9 mouse cellular contexts compared by ENCODE assay signal in genomic region chr9:41161413-41161812, GRCm38 (mm10). TPM values are rescaled to one million over a fixed set of nuclear protein-coding genes. Genes with fewer than 3 reads are reported as not detected.
DNase-seq lines count a peak whose midpoint lies in the region; ATAC-seq and TF ChIP-seq lines count a peak whose summit lies in the region.
"Had no signal": no experiment of that assay in that cellular context is flagged by ENCODE, and none has a peak within 500 bp of the region (broad histone marks: within the 10 kb centered on the region; RNA-seq: fewer than 3 reads in every experiment).

TSS of gene Ubash3b (minus strand) at chr9:41161697.

- no peak for TF ChIP-seq CTCF in intestine, postnatal 0 days (IDR thresholded peaks at IDR 0.05; ENCODE audit: low read depth)
- TF ChIP-seq CTCF in MEL (IDR thresholded peaks at IDR 0.05 in 2 of 3, conservative IDR thresholded peaks at IDR 0.05 in 1 of 3; ENCODE audit: control insufficient read depth in 1 of 3, insufficient read depth in 1 of 3, low read depth in 2 of 3, low read length in 3 of 3, poor library complexity in 1 of 3, severe bottlenecking in 1 of 3): no peak
- TF ChIP-seq CTCF in forebrain, postnatal 0 days (IDR thresholded peaks at IDR 0.05; ENCODE audit: low read depth): no peak

- no peak within 1 kb of the TSS for H3K9ac ChIP-seq in intestine, postnatal 0 days (ENCODE audit: low read depth, low read length)
- H3K9ac ChIP-seq in intestine, embryonic 16.5 days (ENCODE audit: low read depth, low read length): no peak within 1 kb of the TSS
- peak within 1 kb of the TSS; percentile 17; the same call in 1 of the 2 replicates for H3K9ac ChIP-seq in MEL (ENCODE audit: control insufficient read depth, low read depth, low read length, poor library complexity, severe bottlenecking)
- H3K9ac ChIP-seq in forebrain, postnatal 0 days: no peak within 1 kb of the TSS
- H3K9ac ChIP-seq in liver, embryonic 16.5 days (ENCODE audit: low read depth, low read length): no peak within 1 kb of the TSS

- 51% methylated on average over 6 of the region's 6 CpGs for WGBS in intestine, postnatal 0 days
- WGBS in intestine, embryonic 16.5 days: 73% methylated on average over 6 of the region's 6 CpGs
- 82% methylated on average over 6 of the region's 6 CpGs for WGBS in forebrain, postnatal 0 days
- 40% methylated on average over 6 of the region's 6 CpGs for WGBS in liver, embryonic 16.5 days (ENCODE audit: insufficient replicate concordance)

- no peak for TF ChIP-seq POLR2A in MEL (IDR thresholded peaks at IDR 0.05; ENCODE audit: control insufficient read depth in 1 of 2, insufficient read depth in 1 of 2, low read depth in 1 of 2, low read length in 2 of 2, poor library complexity in 1 of 2)

- peaks cover 7% of the 10 kb centered on the region for H3K79me2 ChIP-seq in MEL (ENCODE audit: control insufficient read depth, insufficient read depth, low read length, poor library complexity)

- TF ChIP-seq RAD21 in MEL (IDR thresholded peaks at IDR 0.05; ENCODE audit: low read depth, low read length): no peak

- no peak for TF ChIP-seq EP300 in MEL (IDR thresholded peaks at IDR 0.05; ENCODE audit: low read depth in 1 of 2, low read length in 2 of 2)

- H3K27ac ChIP-seq in intestine, postnatal 0 days (ENCODE audit: low read depth, low read length): peak within 1 kb of the TSS; percentile 64
- no peak within 1 kb of the TSS for H3K27ac ChIP-seq in intestine, embryonic 16.5 days (ENCODE audit: low read length)
- H3K27ac ChIP-seq in MEL (ENCODE audit: control insufficient read depth, low read depth, low read length): peak within 1 kb of the TSS; percentile 25
- H3K27ac ChIP-seq in forebrain, postnatal 0 days (ENCODE audit: low read depth, low read length): no peak within 1 kb of the TSS
- H3K27ac ChIP-seq in liver, embryonic 16.5 days (ENCODE audit: low read length): peak within 1 kb of the TSS; percentile 3; the same call in 1 of the 2 replicates
- H3K27ac ChIP-seq: heart, adult 2 months had no signal

- no peak within 1 kb of the TSS for H3K4me3 ChIP-seq in intestine, postnatal 0 days (ENCODE audit: low read depth, low read length)
- H3K4me3 ChIP-seq in intestine, embryonic 16.5 days (ENCODE audit: low read length): no peak within 1 kb of the TSS
- H3K4me3 ChIP-seq in MEL (ENCODE audit: control insufficient read depth in 1 of 2, insufficient read depth in 1 of 2, low read depth in 2 of 2, low read length in 2 of 2): no peak within 1 kb of the TSS
- H3K4me3 ChIP-seq in forebrain, postnatal 0 days (ENCODE audit: low read depth, low read length): no peak within 1 kb of the TSS
- no peak within 1 kb of the TSS for H3K4me3 ChIP-seq in liver, embryonic 16.5 days (ENCODE audit: low read depth, low read length)
- H3K4me3 ChIP-seq: heart, adult 2 months had no signal

- H3K4me2 ChIP-seq in intestine, postnatal 0 days (replicated peaks; ENCODE audit: low read depth): peak within 1 kb of the TSS; percentile 24; the same call in 1 of the 2 replicates
- no peak within 1 kb of the TSS for H3K4me2 ChIP-seq in intestine, embryonic 16.5 days (ENCODE audit: low read depth, low read length)
- H3K4me2 ChIP-seq in forebrain, postnatal 0 days (ENCODE audit: low read depth): no peak within 1 kb of the TSS
- no peak within 1 kb of the TSS for H3K4me2 ChIP-seq in liver, embryonic 16.5 days (ENCODE audit: low read depth, low read length)

- peaks cover 6% of the 10 kb centered on the region; the same call in 1 of the 2 replicates for H3K4me1 ChIP-seq in intestine, postnatal 0 days (replicated peaks; ENCODE audit: control insufficient read depth, insufficient read depth, low read length)
- peaks cover 10% of the 10 kb centered on the region for H3K4me1 ChIP-seq in intestine, embryonic 16.5 days (ENCODE audit: control insufficient read depth, insufficient read depth, low read length)
- peaks cover 0 to 13% of the 10 kb centered on the region in 2 experiments; a peak in 2 of 4 replicates for H3K4me1 ChIP-seq in MEL (ENCODE audit: control insufficient read depth in 1 of 2, insufficient read depth in 2 of 2, low read length in 2 of 2)
- H3K4me1 ChIP-seq in forebrain, postnatal 0 days (ENCODE audit: insufficient read depth): peaks cover under 1% of the 10 kb centered on the region; the same call in 1 of the 2 replicates
- peaks cover 12% of the 10 kb centered on the region for H3K4me1 ChIP-seq in liver, embryonic 16.5 days (ENCODE audit: control insufficient read depth, low read depth, low read length)

- peak; percentile 46; the same call in 1 of the 2 replicates for ATAC-seq in intestine, postnatal 0 days
- no peak for ATAC-seq in intestine, embryonic 16.5 days
- no peak for ATAC-seq in forebrain, postnatal 0 days
- no peak for ATAC-seq in liver, embryonic 16.5 days (ENCODE audit: low read depth)

- no peaks in the 10 kb centered on the region for H3K36me3 ChIP-seq in intestine, postnatal 0 days (ENCODE audit: control insufficient read depth, insufficient read depth)
- no peaks in the 10 kb centered on the region for H3K36me3 ChIP-seq in intestine, embryonic 16.5 days (ENCODE audit: control insufficient read depth, insufficient read depth, low read length)
- H3K36me3 ChIP-seq in MEL (ENCODE audit: control insufficient read depth in 1 of 2, insufficient read depth in 2 of 2, low read length in 2 of 2): peaks cover 0 to 2% of the 10 kb centered on the region in 2 experiments; a peak in 2 of 4 replicates
- H3K36me3 ChIP-seq in forebrain, postnatal 0 days (ENCODE audit: insufficient read depth): no peaks in the 10 kb centered on the region
- H3K36me3 ChIP-seq in liver, embryonic 16.5 days (ENCODE audit: control insufficient read depth, insufficient read depth): no peaks in the 10 kb centered on the region

- H3K9me3 ChIP-seq in intestine, postnatal 0 days (ENCODE audit: control insufficient read depth): no peaks in the 10 kb centered on the region
- H3K9me3 ChIP-seq in intestine, embryonic 16.5 days (ENCODE audit: control insufficient read depth, low read length): 0 out of 2 replicates have a peak, but pooled peaks cover 3% of the 10 kb centered on the region
- H3K9me3 ChIP-seq in MEL (replicated peaks; ENCODE audit: insufficient read depth, low read length): no peaks in the 10 kb centered on the region
- no peaks in the 10 kb centered on the region for H3K9me3 ChIP-seq in forebrain, postnatal 0 days (ENCODE audit: low read length)
- no peaks in the 10 kb centered on the region for H3K9me3 ChIP-seq in liver, embryonic 16.5 days (replicated peaks; ENCODE audit: control insufficient read depth, low read length)

- DNase-seq in MEL (ENCODE audit: low read depth, low spot score): no peak
- no peak for DNase-seq in forebrain, postnatal 0 days
- DNase-seq in gastrocnemius, postnatal 10 days: no peak
- DNase-seq in thymus, postnatal 0 days (ENCODE audit: low spot score): no peak
- DNase-seq in gastrocnemius, adult 8-10 months (ENCODE audit: low spot score in 2 of 2): no peak

- H3K27me3 ChIP-seq in intestine, postnatal 0 days (replicated peaks; ENCODE audit: control insufficient read depth, insufficient read depth, low read length): no peaks in the 10 kb centered on the region; the same call in 1 of the 2 replicates
- peaks cover 4% of the 10 kb centered on the region; the same call in 1 of the 2 replicates for H3K27me3 ChIP-seq in intestine, embryonic 16.5 days (replicated peaks; ENCODE audit: control insufficient read depth, insufficient read depth, low read length)
- no peaks in the 10 kb centered on the region for H3K27me3 ChIP-seq in MEL (ENCODE audit: control insufficient read depth in 1 of 2, insufficient read depth in 2 of 2, low read length in 2 of 2)
- no peaks in the 10 kb centered on the region for H3K27me3 ChIP-seq in forebrain, postnatal 0 days (ENCODE audit: insufficient read depth, low read length)
- peaks cover 9% of the 10 kb centered on the region for H3K27me3 ChIP-seq in liver, embryonic 16.5 days (ENCODE audit: control insufficient read depth, insufficient read depth, low read depth, low read length)

TF ChIP-seq in MEL, 35 proteins besides CTCF, POLR2A, EP300 and RAD21:
- TF ChIP-seq TCF12 (IDR thresholded peaks at IDR 0.05; ENCODE audit: low read depth, low read length) (no peak), ZKSCAN1 (IDR thresholded peaks at IDR 0.05; ENCODE audit: low read depth, low read length) (no peak), NELFE (IDR thresholded peaks at IDR 0.05; ENCODE audit: low read depth, low read length) (no peak), MAZ (IDR thresholded peaks at IDR 0.05; ENCODE audit: low read depth, low read length) (no peak), MAFK (IDR thresholded peaks at IDR 0.05; ENCODE audit: borderline replicate concordance, low read depth, low read length) (no peak), CHD2 (IDR thresholded peaks at IDR 0.05; ENCODE audit: low read length) (no peak), SMC3 (IDR thresholded peaks at IDR 0.05; ENCODE audit: low read depth, low read length) (no peak)

RNA-seq across cellular contexts. Expression of gene Ubash3b, which starts in this region (rescaled TPM):
- polyA plus RNA-seq in intestine, postnatal 0 days (2015; fragmentation: Nextera tagmentation; extraction: Ambion mirVana): 6.3 and 7.2 TPM in 2 replicates
- 3.4 TPM in 2 replicates for polyA plus RNA-seq in intestine, embryonic 16.5 days (2015; fragmentation: Nextera tagmentation; extraction: Ambion mirVana)
- total RNA-seq in MEL (2012; rRNA removed): 5.4 and 6.8 TPM in 2 replicates
- 10 to 100 TPM in 1 of 2 experiments, not detected in 1; 11.3 TPM for polyA plus RNA-seq in MEL (2012; ENCODE audit: insufficient read depth in 1 of 2, insufficient read length in 2 of 2, low read depth in 1 of 2, low replicate concordance in 2 of 2, missing spikeins in 1 of 2)
- total RNA-seq in forebrain, postnatal 0 days (2014; rRNA removed): 17.8 and 23.8 TPM in 2 replicates
- polyA plus RNA-seq in forebrain, postnatal 0 days (2015; fragmentation: Nextera tagmentation; extraction: Ambion mirVana): 17.1 and 25.4 TPM in 2 replicates
- 4.6 and 4.7 TPM in 2 replicates for polyA plus RNA-seq in liver, embryonic 16.5 days (2015; fragmentation: Nextera tagmentation; extraction: Ambion mirVana)
- total RNA-seq in gastrocnemius, postnatal 10 days (2021): 1 to 10 TPM; 2.2 to 3.3 TPM
- polyA plus RNA-seq in thymus, postnatal 0 days (2015; fragmentation: Nextera tagmentation; extraction: Ambion mirVana): 4.0 TPM in 2 replicates
- under 1 TPM in 3 of 4 experiments, not detected in 1; 0.17 to 0.34 (median 0.27) TPM for total RNA-seq in gastrocnemius, adult 8-10 months (2022)

Comparison
In these comparisons a context has a peak if more than half of its experiments do, and no peak if none do; other contexts are left out.
1. H3K27ac ChIP-seq: peak in intestine, postnatal 0 days (single experiment), MEL (single experiment) and liver, embryonic 16.5 days (single experiment); none in intestine, embryonic 16.5 days (single experiment) and forebrain, postnatal 0 days (single experiment).